ENCODE assay signal across 8 mouse cellular contexts in genomic region chr5:35088785-35089613, GRCm38 (mm10). TPM values are rescaled to one million over a fixed set of nuclear protein-coding genes. Genes with fewer than 3 reads are reported as not detected.
DNase-seq lines count a peak whose midpoint lies in the region; ATAC-seq and TF ChIP-seq lines count a peak whose summit lies in the region.

No protein-coding gene starts in this region.

- no peak overlapping the region for H3K9ac ChIP-seq in midbrain, embryonic 16.5 days (ENCODE audit: low read depth, low read length)
- H3K9ac ChIP-seq in forebrain, postnatal 0 days = no peak overlapping the region

- H3K27me3 ChIP-seq in midbrain, embryonic 10.5 days (ENCODE audit: low read depth, poor library complexity, severe bottlenecking) = no peaks in the 10 kb centered on the region
- no peaks in the 10 kb centered on the region for H3K27me3 ChIP-seq in midbrain, embryonic 16.5 days (ENCODE audit: control insufficient read depth, insufficient read depth, low read depth, low read length)
- H3K27me3 ChIP-seq in forebrain, postnatal 0 days (ENCODE audit: insufficient read depth, low read length) = no peaks in the 10 kb centered on the region

- no peak overlapping the region for H3K4me2 ChIP-seq in midbrain, embryonic 16.5 days (ENCODE audit: low read length)
- no peak overlapping the region for H3K4me2 ChIP-seq in forebrain, postnatal 0 days (ENCODE audit: low read depth)

- TF ChIP-seq POLR2A in brain, embryonic 14.5 days (IDR thresholded peaks at IDR 0.05; ENCODE audit: borderline replicate concordance, extremely low read depth, insufficient read depth, insufficient read length, poor library complexity, severe bottlenecking) = no peak
- TF ChIP-seq POLR2A in lung, adult 2 months (IDR thresholded peaks at IDR 0.05; ENCODE audit: borderline replicate concordance, extremely low read depth, low read depth, low read length) = no peak

- H3K4me1 ChIP-seq in midbrain, embryonic 10.5 days = no peaks in the 10 kb centered on the region
- H3K4me1 ChIP-seq in midbrain, embryonic 16.5 days (ENCODE audit: control insufficient read depth, insufficient read depth, low read length) = no peaks in the 10 kb centered on the region
- no peaks in the 10 kb centered on the region for H3K4me1 ChIP-seq in forebrain, postnatal 0 days (ENCODE audit: insufficient read depth)
- H3K4me1 ChIP-seq in lung, adult 2 months (ENCODE audit: control insufficient read depth, insufficient read depth, low read length) = no peaks in the 10 kb centered on the region

- peak; percentile 66 for TF ChIP-seq CTCF in brain, embryonic 14.5 days (IDR thresholded peaks at IDR 0.05; ENCODE audit: borderline replicate concordance, extremely low read depth, insufficient read depth, insufficient read length)
- peak; percentile 75 for TF ChIP-seq CTCF in forebrain, postnatal 0 days (IDR thresholded peaks at IDR 0.05; ENCODE audit: low read depth)
- peak; percentile 82 for TF ChIP-seq CTCF in lung, adult 2 months (IDR thresholded peaks at IDR 0.05; ENCODE audit: insufficient read depth, low read length)

- 73% methylated on average over 9 of the region's 9 CpGs for WGBS in midbrain, embryonic 10.5 days
- 70% methylated on average over 9 of the region's 9 CpGs for WGBS in midbrain, embryonic 16.5 days
- WGBS in forebrain, postnatal 0 days = 68% methylated on average over 9 of the region's 9 CpGs
- 60% methylated on average over 9 of the region's 9 CpGs for WGBS in large intestine, adult 2 months
- 65% methylated on average over 9 of the region's 9 CpGs for WGBS in lung, adult 2 months

- no peak overlapping the region for H3K27ac ChIP-seq in midbrain, embryonic 10.5 days (replicated peaks)
- H3K27ac ChIP-seq in midbrain, embryonic 16.5 days (ENCODE audit: low read length) = no peak overlapping the region
- no peak overlapping the region for H3K27ac ChIP-seq in forebrain, postnatal 0 days (ENCODE audit: low read depth, low read length)

- no peak overlapping the region for H3K4me3 ChIP-seq in midbrain, embryonic 10.5 days
- H3K4me3 ChIP-seq in midbrain, embryonic 16.5 days (ENCODE audit: low read depth, low read length) = no peak overlapping the region
- H3K4me3 ChIP-seq in forebrain, postnatal 0 days (ENCODE audit: low read depth, low read length) = no peak overlapping the region
- no peak overlapping the region for H3K4me3 ChIP-seq in lung, adult 2 months (replicated peaks; ENCODE audit: extremely low read depth, low read depth, low read length)

- no peaks in the 10 kb centered on the region for H3K9me3 ChIP-seq in midbrain, embryonic 10.5 days (replicated peaks)
- H3K9me3 ChIP-seq in midbrain, embryonic 16.5 days (replicated peaks; ENCODE audit: control insufficient read depth, low read length, poor library complexity, severe bottlenecking) = no peaks in the 10 kb centered on the region
- H3K9me3 ChIP-seq in forebrain, postnatal 0 days (ENCODE audit: low read length) = no peaks in the 10 kb centered on the region

- no peak for ATAC-seq in midbrain, embryonic 16.5 days
- ATAC-seq in forebrain, postnatal 0 days = no peak

- peak; percentile 65 for DNase-seq in midbrain, embryonic 10.5 days (ENCODE audit: low spot score)
- DNase-seq in brain, embryonic 14.5 days (ENCODE audit: low read depth) = peak; percentile 62
- peak; percentile 38 for DNase-seq in forebrain, postnatal 0 days
- DNase-seq in large intestine, adult 2 months (ENCODE audit: low read depth, low spot score) = peak; percentile 56
- DNase-seq in lung, adult 2 months = peak; percentile 46
- peak; percentile 79 for DNase-seq in retina, postnatal 1 day
- DNase-seq in urinary bladder, adult 2 months (ENCODE audit: low spot score) = peak; percentile 57

- H3K36me3 ChIP-seq in midbrain, embryonic 10.5 days = peaks cover 32% of the 10 kb centered on the region
- peaks cover 13% of the 10 kb centered on the region for H3K36me3 ChIP-seq in midbrain, embryonic 16.5 days (ENCODE audit: control insufficient read depth, insufficient read depth, low read length)
- peaks cover 30% of the 10 kb centered on the region for H3K36me3 ChIP-seq in forebrain, postnatal 0 days (ENCODE audit: insufficient read depth)

RNA-seq across cellular contexts. Expression of gene Lrpap1, which starts 16.6 kb away (rescaled TPM):
- polyA plus RNA-seq in midbrain, embryonic 10.5 days (2016; fragmentation: Nextera tagmentation; extraction: Ambion mirVana) = 84.5 and 105 TPM in 2 replicates
- 133 and 141 TPM in 2 replicates for polyA plus RNA-seq in midbrain, embryonic 16.5 days (2015; fragmentation: Nextera tagmentation; extraction: Ambion mirVana)
- 46.7 and 59.3 TPM in 2 replicates for polyA plus RNA-seq in brain, embryonic 14.5 days (2012; rRNA removed)
- 96.6 and 99.3 TPM in 2 replicates for total RNA-seq in forebrain, postnatal 0 days (2014; rRNA removed)
- polyA plus RNA-seq in forebrain, postnatal 0 days (2015; fragmentation: Nextera tagmentation; extraction: Ambion mirVana) = 137 and 150 TPM in 2 replicates
- 18.5 and 20.5 TPM in 2 replicates for polyA plus RNA-seq in large intestine, adult 2 months (2012; rRNA removed)
- polyA plus RNA-seq in lung, adult 2 months (2012; rRNA removed) = 41.6 and 59.7 TPM in 2 replicates
- polyA plus RNA-seq in urinary bladder, adult 2 months (2012; rRNA removed) = 64.9 and 79.5 TPM in 2 replicates

RNA-seq across cellular contexts. Expression of gene Dok7, which starts 32.4 kb away (rescaled TPM):
- polyA plus RNA-seq in midbrain, embryonic 10.5 days (2016; fragmentation: Nextera tagmentation; extraction: Ambion mirVana) = 0.27 and 0.42 TPM in 2 replicates
- 8.2 and 10.4 TPM in 2 replicates for polyA plus RNA-seq in midbrain, embryonic 16.5 days (2015; fragmentation: Nextera tagmentation; extraction: Ambion mirVana)
- 9.2 and 10.2 TPM in 2 replicates for polyA plus RNA-seq in brain, embryonic 14.5 days (2012; rRNA removed)
- total RNA-seq in forebrain, postnatal 0 days (2014; rRNA removed) = 15.0 and 16.4 TPM in 2 replicates
- polyA plus RNA-seq in forebrain, postnatal 0 days (2015; fragmentation: Nextera tagmentation; extraction: Ambion mirVana) = 9.6 and 10.1 TPM in 2 replicates
- 0.69 and 1.0 TPM in 2 replicates for polyA plus RNA-seq in large intestine, adult 2 months (2012; rRNA removed)
- 1.9 and 2.3 TPM in 2 replicates for polyA plus RNA-seq in lung, adult 2 months (2012; rRNA removed)
- 5.7 and 7.5 TPM in 2 replicates for polyA plus RNA-seq in urinary bladder, adult 2 months (2012; rRNA removed)

RNA-seq across cellular contexts. Expression of gene Hgfac, which starts 47.7 kb away (rescaled TPM):
- 0.28 and 0.53 TPM in 2 replicates for polyA plus RNA-seq in midbrain, embryonic 10.5 days (2016; fragmentation: Nextera tagmentation; extraction: Ambion mirVana)
- polyA plus RNA-seq in midbrain, embryonic 16.5 days (2015; fragmentation: Nextera tagmentation; extraction: Ambion mirVana) = 0.16 and 0.31 TPM in 2 replicates
- 2.8 and 3.5 TPM in 2 replicates for polyA plus RNA-seq in brain, embryonic 14.5 days (2012; rRNA removed)
- 0.69 and 2.1 TPM in 2 replicates for total RNA-seq in forebrain, postnatal 0 days (2014; rRNA removed)
- 0.36 TPM in 1 of 2 replicates, not detected in the other for polyA plus RNA-seq in forebrain, postnatal 0 days (2015; fragmentation: Nextera tagmentation; extraction: Ambion mirVana)
- 85.1 and 89.7 TPM in 2 replicates for polyA plus RNA-seq in large intestine, adult 2 months (2012; rRNA removed)
- polyA plus RNA-seq in lung, adult 2 months (2012; rRNA removed) = 12.9 and 19.5 TPM in 2 replicates
- 8.2 and 12.5 TPM in 2 replicates for polyA plus RNA-seq in urinary bladder, adult 2 months (2012; rRNA removed)
